Mouse (Mus musculus): ENCODE data around the gene Sorl1.

Gene Sorl1

GRCm38 (mm10) chr9:41918155-41918554 is 205.9 kb downstream of the Sorl1 start:
- no peak for DNase-seq (ENCODE audit: low spot score)

DNA sequence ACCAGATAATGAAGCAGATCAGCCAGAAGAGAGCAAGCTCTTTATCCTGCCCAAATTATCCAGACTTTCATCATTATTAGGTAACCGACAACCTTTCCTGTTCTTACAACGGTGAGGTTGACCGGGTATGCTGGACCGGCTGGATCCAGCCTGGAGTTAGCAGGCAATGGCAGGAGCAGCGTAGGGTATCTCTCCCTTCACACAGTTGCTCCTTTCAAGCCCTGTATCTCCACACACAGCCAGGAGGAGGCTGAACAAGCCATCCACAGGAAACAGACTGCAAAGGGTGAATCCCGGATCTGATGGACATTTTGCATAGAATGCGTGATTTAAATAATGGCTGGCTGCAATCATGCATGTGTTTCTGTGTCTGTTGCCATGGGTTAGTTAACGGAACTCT is 208.5 kb downstream of the Sorl1 start:
- no peak for DNase-seq (ENCODE audit: low spot score)
